Mouse (Mus musculus) pancreas, adult 10 weeks (tissue): Measurements from ENCODE around the gene Brsk1. TPM values are rescaled to one million over a fixed set of nuclear protein-coding genes. Genes with fewer than 3 reads are reported as not detected.

Experiments
- polyA plus RNA-seq: library from polyadenylated mRNA; stranded (reverse); fragments of 350-450 nt; fragmentation: Illumina TruSeq; extraction: RNeasy Lipid Tissue Mini Kit (QIAGEN cat#74804); gene quantifications from one replicate; pipeline ENCODE4 v1.2.3, GENCODE M21; 2015; ENCODE audit warnings: low read depth, low replicate concordance; ENCODE audit not compliant: insufficient read depth

Gene Brsk1
- polyA plus RNA-seq: 2.4 TPM

DNA sequence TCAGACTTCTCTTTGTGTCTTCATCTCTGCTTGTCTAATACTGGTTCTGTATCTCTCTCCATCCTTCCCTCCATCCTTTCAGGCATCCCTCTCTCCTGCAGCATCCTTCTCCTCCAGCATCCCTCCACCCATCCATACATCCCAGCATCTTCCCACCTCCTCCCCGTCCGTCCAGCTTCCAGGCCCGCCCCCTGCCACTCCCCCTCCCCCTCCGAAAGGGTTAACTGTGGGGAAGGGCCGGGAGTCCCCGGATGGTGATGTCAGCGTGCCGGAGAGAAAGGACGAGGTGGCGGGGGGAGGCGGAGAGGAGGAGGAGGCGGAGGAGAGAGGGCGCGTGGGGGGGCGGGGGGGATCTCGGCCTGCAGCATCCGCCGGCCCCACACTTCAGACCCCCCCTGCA, at the start of gene Brsk1:
Brsk1 (plus strand) TSS at position 218 of the 400 bp plus-strand sequence.

DNA sequence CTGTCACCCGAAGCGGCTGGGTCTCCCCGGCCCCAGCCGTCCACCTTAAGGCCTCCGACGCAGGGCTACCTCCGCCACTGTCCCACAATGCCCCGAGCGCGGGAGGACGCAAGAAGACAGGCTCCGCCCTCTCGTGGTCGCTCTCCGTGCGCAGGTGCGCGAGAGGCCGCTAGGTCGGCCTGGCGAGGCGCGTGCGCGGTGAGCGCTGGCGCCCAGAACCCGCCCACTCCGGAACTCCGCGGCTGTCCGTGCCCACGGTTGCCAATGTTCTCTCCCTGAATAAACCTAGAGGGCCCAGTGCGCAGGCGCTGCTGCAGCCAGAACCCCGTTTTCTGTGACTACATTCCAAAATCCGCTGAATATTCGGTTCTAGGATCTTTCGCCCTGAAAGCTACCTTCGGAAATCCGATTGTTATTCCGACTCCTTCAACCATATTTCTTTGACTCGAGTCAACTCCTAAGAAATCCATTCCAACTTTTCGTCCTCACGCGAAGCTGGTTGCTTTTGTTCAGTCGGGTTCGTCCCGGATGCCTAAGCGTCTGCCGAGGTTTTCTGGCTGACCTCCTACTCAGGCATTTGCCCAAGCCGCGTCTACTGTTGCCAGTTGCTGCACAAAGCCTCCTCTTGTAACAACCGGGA, 31.4 kb upstream of the Brsk1 start, which contains the start of gene Ppp6r1:
Ppp6r1 (minus strand) TSS at position 108 of the 640 bp plus-strand sequence.

DNA sequence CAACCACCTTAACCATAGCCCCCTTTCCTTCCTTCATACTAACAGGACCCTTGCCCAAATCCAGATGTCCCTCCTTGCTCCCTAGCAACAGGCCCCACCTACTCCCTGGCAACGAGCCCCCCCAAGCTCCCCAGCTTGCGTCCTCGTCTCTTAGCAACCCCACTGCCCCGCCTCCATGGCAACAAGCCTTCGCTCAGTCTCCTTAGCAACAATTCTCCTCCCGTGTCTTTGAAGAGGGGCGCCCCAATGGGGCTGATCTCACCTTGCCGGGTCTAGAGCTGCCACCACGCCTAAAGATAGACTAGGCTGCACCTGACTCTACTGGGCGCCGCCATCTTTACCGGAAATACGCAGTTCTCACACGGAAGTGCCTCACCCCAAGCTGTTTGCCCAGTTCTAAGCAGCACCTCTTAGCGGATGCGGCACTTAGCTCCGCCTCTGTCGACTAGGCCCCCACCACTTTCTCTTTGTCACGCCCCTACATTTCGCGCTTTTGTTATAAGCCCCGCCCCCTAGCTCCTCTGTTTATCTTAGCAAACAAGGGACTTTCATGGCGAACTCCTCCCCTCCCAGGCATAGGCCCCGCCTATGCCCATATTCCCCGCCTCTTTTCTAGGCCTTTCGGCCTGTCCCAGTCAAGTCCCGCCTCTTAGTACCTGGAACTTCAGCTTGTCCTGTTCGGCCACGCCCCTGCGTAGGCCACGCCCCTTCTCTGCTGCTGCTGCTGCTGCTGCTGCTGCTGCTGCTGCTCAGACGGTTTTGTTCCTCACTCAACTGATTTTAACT, 5.6 kb upstream of the Brsk1 start, which contains the start of gene Hspbp1:
Hspbp1 (minus strand) TSS at position 437 of the 786 bp plus-strand sequence.

DNA sequence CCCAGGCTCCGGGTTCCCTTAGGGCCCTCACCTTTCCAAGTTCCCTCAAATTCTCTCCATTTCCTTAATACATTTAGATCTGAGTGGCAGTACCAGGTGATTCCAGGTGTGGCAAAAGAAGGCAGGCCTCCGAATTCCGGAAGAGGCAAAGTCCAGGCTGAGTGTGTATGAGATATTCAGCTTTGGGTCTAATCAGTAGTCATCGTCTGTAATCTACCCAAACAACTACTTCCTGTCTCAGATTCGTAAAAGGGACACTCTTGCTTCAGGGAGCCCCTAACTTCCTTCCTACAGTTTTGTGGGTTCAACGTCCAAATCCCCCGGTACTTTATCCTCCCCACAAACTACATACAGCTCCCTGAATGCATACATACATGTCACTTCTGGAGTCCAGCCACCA, 34.8 kb downstream of the Brsk1 start, which contains the start of gene Tmem150b:
Tmem150b (minus strand) TSS at position 81 of the 400 bp plus-strand sequence.

DNA sequence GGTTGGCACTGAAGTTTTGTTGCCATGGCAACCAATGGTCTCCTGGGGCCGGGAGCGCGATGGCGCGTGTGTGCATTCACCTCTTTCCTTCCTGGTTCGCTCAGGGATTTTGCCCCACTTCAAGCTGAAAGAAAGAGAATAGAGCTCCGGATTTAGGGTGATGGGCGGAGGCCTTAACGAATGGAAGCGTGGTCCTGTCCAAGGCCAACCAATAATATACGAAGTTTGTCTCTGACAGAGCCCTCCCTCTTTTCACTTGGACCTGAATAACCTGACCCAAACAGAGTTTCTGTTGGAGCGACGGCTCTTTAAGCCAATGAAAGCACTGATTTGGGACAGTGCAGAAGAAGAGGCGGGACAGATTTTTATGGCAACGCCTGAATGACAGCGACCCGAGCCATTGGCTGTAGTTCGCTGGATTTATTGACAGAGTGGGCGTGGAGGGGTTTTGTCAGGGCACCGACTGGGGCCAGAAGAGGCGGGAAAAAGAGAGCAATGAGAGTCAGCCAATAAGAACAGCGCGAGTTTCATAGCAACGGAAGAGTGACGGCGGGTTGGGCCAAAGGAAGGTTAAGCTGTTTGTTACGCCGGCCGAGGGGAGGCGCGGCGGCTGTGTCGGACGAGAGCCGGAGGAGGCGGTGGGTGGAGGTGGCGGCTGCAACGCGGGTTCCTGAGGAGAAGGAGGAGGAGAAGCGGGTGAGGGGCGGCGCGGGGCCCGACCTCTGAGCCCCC, 49.3 kb downstream of the Brsk1 start, which contains the start of gene Kmt5c:
Kmt5c (plus strand) TSS at position 572 of the 732 bp plus-strand sequence.

DNA sequence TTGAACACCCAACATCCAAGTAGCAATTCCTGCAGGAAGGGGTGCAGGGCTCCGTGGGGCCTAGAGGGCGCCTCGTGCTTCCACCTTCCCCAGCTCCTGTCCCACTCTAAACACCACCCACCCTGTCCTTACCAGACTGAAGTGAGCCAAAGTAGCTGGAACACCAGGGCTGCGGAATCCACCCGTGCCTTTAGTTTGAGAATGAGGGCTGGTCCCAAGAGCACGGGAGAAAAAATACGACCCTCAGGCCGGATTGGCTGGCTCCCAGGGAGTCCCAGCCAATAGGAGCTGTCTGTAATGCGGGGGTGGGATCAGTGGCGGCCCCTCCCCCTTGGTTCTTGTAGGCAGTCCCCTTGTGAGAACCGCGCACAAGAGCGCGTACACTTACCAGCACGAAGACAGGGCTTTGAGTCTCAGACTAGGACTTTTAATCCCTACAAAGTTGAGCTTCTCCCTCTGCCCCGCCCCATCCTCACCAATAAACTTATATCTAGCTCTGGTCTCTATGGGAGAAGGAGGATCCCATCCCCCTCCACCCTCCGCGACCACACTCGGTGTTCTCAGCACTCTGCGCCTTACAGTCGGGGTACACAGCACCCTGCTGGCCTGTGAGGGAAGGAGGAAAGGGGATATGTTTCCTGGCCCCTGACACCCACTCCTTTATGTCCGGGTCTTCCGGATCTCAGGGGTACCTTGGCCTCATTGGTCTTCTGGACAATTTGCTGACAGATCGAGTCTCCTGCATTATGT, 62.6 kb downstream of the Brsk1 start, which contains the start of gene Cox6b2:
Cox6b2 (minus strand) TSS at position 274 of the 750 bp plus-strand sequence.

Other genes with a start within 250 kb of the Brsk1 start
- 2.6 TPM for gene Rdh13, start 245.0 kb upstream of the Brsk1 start, polyA plus RNA-seq
- 1.0 TPM for gene Eps8l1, start 229.9 kb upstream of the Brsk1 start, polyA plus RNA-seq
- gene Ppp1r12c, start 188.9 kb upstream of the Brsk1 start, polyA plus RNA-seq: 54.2 TPM
- not detected for gene Tnnt1, start 174.2 kb upstream of the Brsk1 start, polyA plus RNA-seq
- gene Tnni3, start 166.4 kb upstream of the Brsk1 start, polyA plus RNA-seq: 7.7 TPM
- gene Dnaaf3, start 158.2 kb upstream of the Brsk1 start, polyA plus RNA-seq: 0.48 TPM
- gene Syt5, start 143.1 kb upstream of the Brsk1 start, polyA plus RNA-seq: 2.9 TPM
- not detected for gene Ptprh, start 86.6 kb upstream of the Brsk1 start, polyA plus RNA-seq
- 8.3 TPM for gene Tmem86b, start 59.2 kb upstream of the Brsk1 start, polyA plus RNA-seq
- gene Ppp6r1, start 31.6 kb upstream of the Brsk1 start, polyA plus RNA-seq: 12.0 TPM
- gene Hspbp1, start 5.5 kb upstream of the Brsk1 start, polyA plus RNA-seq: 10.8 TPM
- gene Tmem150b, start 34.6 kb downstream of the Brsk1 start, polyA plus RNA-seq: not detected
- gene Kmt5c, start 49.5 kb downstream of the Brsk1 start, polyA plus RNA-seq: 21.1 TPM
- 5.7 TPM for gene Cox6b2, start 62.5 kb downstream of the Brsk1 start, polyA plus RNA-seq
- gene Fam71e2, start 80.7 kb downstream of the Brsk1 start, polyA plus RNA-seq: not detected
- not detected for gene Il11, start 92.3 kb downstream of the Brsk1 start, polyA plus RNA-seq
- not detected for gene Tmem190, start 92.3 kb downstream of the Brsk1 start, polyA plus RNA-seq
- gene Tmem238, start 99.1 kb downstream of the Brsk1 start, polyA plus RNA-seq: 8.4 TPM
- gene Rpl28, start 102.3 kb downstream of the Brsk1 start, polyA plus RNA-seq: 480 TPM
- gene Ube2s, start 122.0 kb downstream of the Brsk1 start, polyA plus RNA-seq: 16.8 TPM
- 0.30 TPM for gene Shisa7, start 154.1 kb downstream of the Brsk1 start, polyA plus RNA-seq
- 12.2 TPM for gene Isoc2b, start 179.7 kb downstream of the Brsk1 start, polyA plus RNA-seq
- gene Isoc2a, start 186.5 kb downstream of the Brsk1 start, polyA plus RNA-seq: 9.6 TPM
- not detected for gene Gm36210, start 215.9 kb downstream of the Brsk1 start, polyA plus RNA-seq
- 1.4 TPM for gene Zfp628, start 224.6 kb downstream of the Brsk1 start, polyA plus RNA-seq
- gene Nat14, start 231.4 kb downstream of the Brsk1 start, polyA plus RNA-seq: 4.6 TPM
- 1.2 TPM for gene Ssc5d, start 235.2 kb downstream of the Brsk1 start, polyA plus RNA-seq